Mouse (Mus musculus) intestine, embryonic 15.5 days (tissue): ENCODE measurements around the gene Nub1. TPM values are rescaled to one million over a fixed set of nuclear protein-coding genes. Genes with fewer than 3 reads are reported as not detected.
A peak's percentile ranks its signal among the peaks of the same experiment; 100 is the strongest.

Experiments
- ATAC-seq: fragments of 200-750 bp; cut with Nextera tagmentation; 2 replicates; pipeline ENCODE4 v1.8.0; 2017; ENCODE audit warnings: moderate TSS enrichment, moderate library complexity
- H3K27ac ChIP-seq: fragments of 300-500 bp; sonication (generic); 2 replicates; pipeline ENCODE4 v1.5.1; 2015; ENCODE audit warnings: mild to moderate bottlenecking, inconsistent platforms
- H3K27me3 ChIP-seq: fragments of 300-500 bp; sonication (generic); replicated peaks from 2 replicates; pipeline ENCODE4 v1.6.1; 2015; ENCODE audit warnings: inconsistent platforms
- H3K36me3 ChIP-seq: fragments of 300-500 bp; sonication (generic); 2 replicates; pipeline ENCODE4 v1.6.1; 2015; ENCODE audit warnings: inconsistent platforms
- H3K4me1 ChIP-seq: fragments of 300-500 bp; sonication (generic); replicated peaks from 2 replicates; pipeline ENCODE4 v1.6.1; 2015; ENCODE audit warnings: inconsistent platforms
- H3K4me2 ChIP-seq: fragments of 300-500 bp; sonication (generic); replicated peaks from 2 replicates; pipeline ENCODE4 v1.6.1; 2015; ENCODE audit warnings: mild to moderate bottlenecking, inconsistent platforms
- H3K4me3 ChIP-seq: fragments of 300-500 bp; sonication (generic); replicated peaks from 2 replicates; pipeline ENCODE4 v1.5.1; 2015; ENCODE audit warnings: inconsistent platforms
- H3K9ac ChIP-seq: fragments of 300-500 bp; sonication (generic); 2 replicates; pipeline ENCODE4 v1.6.1; 2015; ENCODE audit warnings: inconsistent platforms
- H3K9me3 ChIP-seq: fragments of 300-500 bp; sonication (generic); 2 replicates; pipeline ENCODE4 v1.6.1; 2016; ENCODE audit warnings: inconsistent platforms
- WGBS: fragments of 180-500 bp; shearing (Covaris S2); methylation state at CpG from one replicate; pipeline ENCODE4 v1.1.7; 2015; 5-methylcytosine and 5-hydroxymethylcytosine counted together
- polyA plus RNA-seq: library from polyadenylated mRNA; unstranded; fragments of >200 nt; fragmentation: Nextera tagmentation; extraction: Ambion mirVana; gene quantifications from 2 replicates; pipeline ENCODE4 v1.2.1, GENCODE M21; 2015

Gene Nub1
- polyA plus RNA-seq, 1 experiment from 2014 or later = 29.0 TPM

DNA sequence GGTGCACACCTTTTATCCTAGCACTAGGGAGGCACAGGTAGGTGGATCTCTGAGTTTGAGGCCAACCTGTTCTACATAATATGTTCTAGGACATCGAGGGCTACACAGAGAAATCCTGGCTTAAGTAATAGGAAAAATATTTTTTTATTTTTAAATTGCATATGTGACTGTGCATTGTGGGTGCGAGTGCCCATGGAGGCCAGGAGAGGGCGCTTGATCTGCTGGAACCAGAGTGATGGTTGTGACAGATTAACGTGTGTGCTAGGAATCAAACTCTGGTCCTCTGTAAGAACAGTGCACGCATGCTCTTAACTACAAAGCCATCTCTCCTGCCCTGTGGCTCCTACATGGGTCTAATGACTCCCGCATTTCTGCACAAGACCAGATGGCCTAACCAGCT lies 26.3 kb downstream of the Nub1 start:
- no peak for ATAC-seq
- H3K36me3 ChIP-seq = peaks cover 41% of the 10 kb centered on the region
- H3K27me3 ChIP-seq = no peaks in the 10 kb centered on the region
- no peak overlapping the region for H3K27ac ChIP-seq
- no peak overlapping the region for H3K4me3 ChIP-seq
- H3K9me3 ChIP-seq = no peaks in the 10 kb centered on the region
- WGBS = 95% methylated on average over 6 of the region's 6 CpGs
- H3K4me1 ChIP-seq = no peaks in the 10 kb centered on the region
- H3K9ac ChIP-seq = no peak overlapping the region
- no peak overlapping the region for H3K4me2 ChIP-seq

DNA sequence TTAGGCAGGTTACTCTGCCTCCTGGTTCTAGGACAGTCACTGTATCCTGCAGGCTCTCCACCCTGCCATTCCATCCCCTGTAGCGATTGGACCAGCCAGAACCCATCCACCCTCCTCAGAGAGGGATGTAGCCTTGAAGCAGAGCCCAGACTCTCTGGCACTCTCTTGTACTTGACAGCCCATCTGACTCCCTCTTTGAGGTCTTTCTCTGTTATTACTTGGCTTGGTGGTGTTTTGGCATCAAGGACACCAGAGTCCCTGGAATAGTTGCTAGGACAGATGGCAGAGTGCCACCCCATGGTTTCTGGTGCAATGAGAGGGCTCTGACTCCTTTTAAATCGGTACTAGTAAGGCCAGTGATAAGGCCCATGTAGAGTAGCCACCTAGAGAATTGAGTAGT lies 27.9 kb downstream of the Nub1 start:
- WGBS = 65% methylated on average over 2 of the region's 2 CpGs
- H3K27ac ChIP-seq = no peak overlapping the region
- peaks cover 28% of the 10 kb centered on the region for H3K36me3 ChIP-seq
- no peak overlapping the region for H3K9ac ChIP-seq
- no peaks in the 10 kb centered on the region for H3K27me3 ChIP-seq
- no peak overlapping the region for H3K4me3 ChIP-seq
- ATAC-seq = no peak
- H3K4me1 ChIP-seq = no peaks in the 10 kb centered on the region
- H3K4me2 ChIP-seq = no peak overlapping the region
- no peaks in the 10 kb centered on the region for H3K9me3 ChIP-seq

DNA sequence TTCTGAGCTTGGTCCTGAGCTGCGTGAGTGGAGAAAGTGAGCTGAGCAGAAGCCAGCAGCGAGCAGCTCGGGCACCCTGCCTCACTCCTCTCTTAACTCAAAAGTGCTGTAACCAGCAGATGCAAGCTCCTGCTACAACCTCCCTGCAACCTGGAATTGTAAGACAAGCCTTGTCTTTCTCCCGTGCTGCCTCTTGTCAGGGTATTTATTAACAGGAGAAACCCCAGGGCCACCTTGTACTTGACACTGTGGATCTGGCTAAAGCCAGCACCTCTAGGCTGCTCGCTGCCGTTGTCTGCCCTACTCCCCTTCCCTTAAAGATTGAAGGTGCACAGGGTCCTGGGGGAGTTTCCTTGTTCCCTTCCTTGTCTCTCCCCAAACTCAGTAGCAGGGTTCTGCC lies 28.7 kb downstream of the Nub1 start:
- ATAC-seq = no peak
- Histone ChIP-seq H3K9me3 (no peaks in the 10 kb centered on the region), H3K9ac (no peak overlapping the region), H3K4me2 (no peak overlapping the region), H3K4me1 (no peaks in the 10 kb centered on the region), H3K27me3 (no peaks in the 10 kb centered on the region), H3K36me3 (peaks cover 21% of the 10 kb centered on the region), H3K4me3 (no peak overlapping the region), H3K27ac (no peak overlapping the region)
- WGBS = 67% methylated on average over 6 of the region's 6 CpGs

DNA sequence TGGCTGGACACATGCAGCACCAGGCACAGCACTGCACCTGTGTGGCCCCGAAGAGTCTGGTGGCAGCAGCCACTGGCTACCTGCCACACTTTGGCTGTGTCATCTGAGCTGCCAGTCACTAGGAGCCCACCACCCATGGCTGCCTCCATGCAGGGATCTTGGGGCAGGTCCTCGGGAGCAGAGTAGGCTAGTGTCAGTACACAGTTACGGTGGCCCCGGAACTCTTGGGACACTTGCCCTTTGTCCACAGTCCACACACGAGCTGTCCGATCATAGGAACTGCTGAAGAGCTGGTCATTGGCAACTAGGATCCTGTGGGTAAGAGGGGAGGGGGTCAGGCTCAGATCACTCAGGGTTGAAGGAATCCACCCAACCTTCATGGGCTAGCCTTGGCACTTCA lies 32.7 kb downstream of the Nub1 start:
- Histone ChIP-seq H3K4me2 (no peak overlapping the region), H3K4me1 (no peaks in the 10 kb centered on the region), H3K36me3 (0 out of 2 replicates have a peak, but pooled peaks cover 3% of the 10 kb centered on the region)

DNA sequence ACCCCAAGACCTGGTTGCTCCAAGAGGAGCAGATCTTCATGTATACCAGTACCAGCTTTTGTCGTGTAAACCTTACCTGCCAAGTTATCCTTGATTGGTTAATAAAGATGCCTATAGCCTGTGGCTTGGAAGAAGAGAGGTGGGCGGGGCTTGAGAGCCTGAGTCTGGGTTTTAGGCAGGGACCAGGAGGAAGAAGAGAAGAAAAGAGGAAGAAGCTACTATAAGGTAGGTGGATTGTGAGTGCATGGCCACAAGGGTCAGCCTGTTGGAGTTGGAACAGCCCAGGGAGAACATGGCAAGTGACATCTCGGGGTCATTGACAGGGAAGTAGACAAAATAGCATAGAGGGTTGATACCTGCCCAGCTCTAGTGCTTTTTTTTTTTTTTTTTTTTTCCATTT lies 34.5 kb downstream of the Nub1 start:
- no peaks in the 10 kb centered on the region for H3K36me3 ChIP-seq
- WGBS = 82% methylated on average over 3 of the region's 3 CpGs

More for the DNA sequence above, 32.7 kb downstream of the Nub1 start:
- peak; percentile 19; the same call in 1 of the 2 replicates for ATAC-seq
- no peak overlapping the region for H3K27ac ChIP-seq
- no peak overlapping the region for H3K4me3 ChIP-seq
- no peaks in the 10 kb centered on the region for H3K27me3 ChIP-seq
- no peak overlapping the region for H3K9ac ChIP-seq
- 94% methylated on average over 6 of the region's 6 CpGs for WGBS
- no peaks in the 10 kb centered on the region for H3K9me3 ChIP-seq

DNA sequence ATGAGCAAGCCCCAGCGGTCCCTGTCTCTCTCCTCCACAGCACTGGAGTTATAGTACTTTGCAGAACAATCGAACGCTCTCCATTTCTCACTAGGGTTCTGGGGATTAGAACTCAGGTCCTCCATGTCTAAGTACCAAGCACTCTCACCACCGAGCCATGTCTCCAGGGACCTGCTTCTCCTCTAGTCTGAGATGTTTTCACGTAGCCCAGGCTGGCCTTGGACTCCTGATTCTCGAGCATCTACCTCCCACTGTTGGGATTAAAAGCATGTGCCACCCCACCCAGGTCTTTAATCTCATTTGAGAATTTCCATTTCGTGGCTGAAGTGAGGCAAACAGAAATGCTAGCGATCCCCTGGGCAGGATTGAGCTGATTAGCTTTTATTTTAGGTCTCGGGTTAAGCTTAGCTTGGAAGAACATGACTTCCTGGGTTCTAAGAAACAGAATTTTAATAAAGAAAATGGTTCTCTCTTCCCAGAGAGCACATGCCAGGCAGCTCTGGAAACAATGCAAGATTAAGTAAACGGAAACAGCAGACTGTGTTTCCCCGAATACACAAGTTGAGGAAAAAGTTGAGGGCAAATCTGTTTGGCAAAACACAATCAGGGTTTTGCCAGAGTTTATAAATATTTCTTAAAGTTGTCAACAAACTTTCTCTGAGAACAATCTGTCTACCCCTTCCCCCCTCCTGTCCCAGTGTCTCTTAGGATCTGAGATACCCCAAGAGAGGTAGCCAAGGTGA lies 38.4 kb downstream of the Nub1 start:
- no peaks in the 10 kb centered on the region for H3K36me3 ChIP-seq
- ATAC-seq = no peak
- no peak overlapping the region for H3K4me3 ChIP-seq
- no peak overlapping the region for H3K4me2 ChIP-seq
- no peaks in the 10 kb centered on the region for H3K27me3 ChIP-seq
- H3K9me3 ChIP-seq = no peaks in the 10 kb centered on the region
- WGBS = 78% methylated on average over 11 of the region's 11 CpGs
- peaks cover 14% of the 10 kb centered on the region; the same call in 1 of the 2 replicates for H3K4me1 ChIP-seq
- 0 out of 2 replicates have a peak overlapping the region, but pooled peaks have one; percentile 58 for H3K27ac ChIP-seq
- H3K9ac ChIP-seq = no peak overlapping the region

More for the DNA sequence above, 34.5 kb downstream of the Nub1 start:
- Histone ChIP-seq H3K9ac (no peak overlapping the region), H3K4me3 (no peak overlapping the region), H3K27ac (no peak overlapping the region), H3K4me2 (no peak overlapping the region), H3K27me3 (no peaks in the 10 kb centered on the region), H3K9me3 (no peaks in the 10 kb centered on the region), H3K4me1 (peaks cover 8% of the 10 kb centered on the region; the same call in 1 of the 2 replicates)
- ATAC-seq = no peak

DNA sequence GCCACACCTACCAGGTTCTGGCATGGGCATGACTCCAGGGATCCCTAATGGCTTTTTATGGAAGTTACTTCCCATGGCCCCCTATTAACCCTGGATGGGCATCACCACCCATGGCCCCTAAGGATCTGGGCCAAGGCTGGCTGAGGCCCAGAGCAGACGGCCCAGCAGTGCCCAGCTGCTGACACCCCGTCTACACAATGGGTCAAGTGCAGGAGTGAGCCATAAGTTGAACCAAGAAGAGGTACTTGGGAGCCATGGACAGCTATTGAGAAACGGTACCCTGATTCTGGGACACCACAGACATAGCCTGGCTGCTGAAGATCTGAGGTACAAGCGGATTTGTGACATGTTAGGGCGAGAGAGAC lies 38.9 kb downstream of the Nub1 start:
- no peaks in the 10 kb centered on the region for H3K36me3 ChIP-seq
- 77% methylated on average over 5 of the region's 5 CpGs for WGBS
- no peak for ATAC-seq
- H3K9me3 ChIP-seq = no peaks in the 10 kb centered on the region
- H3K27ac ChIP-seq = peak overlapping the region; percentile 58
- H3K27me3 ChIP-seq = no peaks in the 10 kb centered on the region
- H3K9ac ChIP-seq = no peak overlapping the region
- H3K4me1 ChIP-seq = peaks cover 14% of the 10 kb centered on the region; the same call in 1 of the 2 replicates
- no peak overlapping the region for H3K4me2 ChIP-seq
- H3K4me3 ChIP-seq = no peak overlapping the region

DNA sequence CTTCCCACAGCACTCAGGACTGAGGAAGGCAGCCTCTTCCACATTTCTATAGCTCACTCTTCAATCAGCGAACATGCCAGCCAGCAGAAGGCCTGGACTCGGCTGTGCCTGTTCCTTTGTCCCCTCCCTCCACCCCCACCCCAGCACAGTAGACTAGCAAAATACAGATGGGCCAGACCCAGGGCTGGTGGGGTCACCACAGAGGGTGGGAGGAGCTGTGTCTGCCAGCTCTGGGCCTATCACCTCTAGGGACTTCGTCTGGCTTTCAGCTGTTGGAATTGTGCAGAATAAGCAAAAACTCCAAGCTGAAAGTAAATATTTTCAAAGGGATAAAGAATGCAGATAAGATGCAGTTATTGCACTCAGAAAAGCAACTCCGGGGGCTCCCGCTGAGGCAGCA lies 39.5 kb downstream of the Nub1 start:
- Histone ChIP-seq H3K36me3 (no peaks in the 10 kb centered on the region), H3K9ac (no peak overlapping the region), H3K27ac (peak overlapping the region; percentile 58), H3K4me2 (no peak overlapping the region), H3K4me3 (no peak overlapping the region), H3K4me1 (peaks cover 14% of the 10 kb centered on the region; the same call in 1 of the 2 replicates), H3K9me3 (no peaks in the 10 kb centered on the region), H3K27me3 (no peaks in the 10 kb centered on the region)
- 22% methylated on average over 5 of the region's 5 CpGs for WGBS
- ATAC-seq = peak; percentile 61; the same call in 1 of the 2 replicates

DNA sequence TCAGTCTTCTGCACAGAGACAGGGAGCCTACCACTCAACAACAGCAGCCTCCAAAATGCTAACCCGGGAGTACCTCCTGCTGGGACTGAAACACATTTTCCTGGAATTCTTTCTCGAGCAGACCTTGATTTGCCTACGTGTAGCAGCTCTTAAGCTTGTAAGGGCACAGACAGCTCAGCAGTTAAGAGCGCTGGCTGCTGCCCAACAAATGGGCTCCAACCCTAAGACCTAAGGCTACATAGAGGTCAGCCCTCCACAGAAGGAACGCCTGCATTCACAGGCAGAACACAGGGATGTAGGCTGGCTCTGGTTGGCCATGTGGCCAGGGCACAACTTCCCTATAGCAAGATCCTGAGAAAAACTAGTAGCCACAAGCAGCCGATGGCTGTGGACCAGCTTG lies 40.6 kb downstream of the Nub1 start:
- Histone ChIP-seq H3K4me2 (no peak overlapping the region), H3K4me1 (peaks cover 24% of the 10 kb centered on the region; the same call in 1 of the 2 replicates), H3K27ac (peak overlapping the region; percentile 58; the same call in 1 of the 2 replicates), H3K9me3 (no peaks in the 10 kb centered on the region), H3K9ac (no peak overlapping the region), H3K36me3 (no peaks in the 10 kb centered on the region), H3K4me3 (no peak overlapping the region), H3K27me3 (no peaks in the 10 kb centered on the region)
- WGBS = 68% methylated on average over 6 of the region's 6 CpGs
- no peak for ATAC-seq

DNA sequence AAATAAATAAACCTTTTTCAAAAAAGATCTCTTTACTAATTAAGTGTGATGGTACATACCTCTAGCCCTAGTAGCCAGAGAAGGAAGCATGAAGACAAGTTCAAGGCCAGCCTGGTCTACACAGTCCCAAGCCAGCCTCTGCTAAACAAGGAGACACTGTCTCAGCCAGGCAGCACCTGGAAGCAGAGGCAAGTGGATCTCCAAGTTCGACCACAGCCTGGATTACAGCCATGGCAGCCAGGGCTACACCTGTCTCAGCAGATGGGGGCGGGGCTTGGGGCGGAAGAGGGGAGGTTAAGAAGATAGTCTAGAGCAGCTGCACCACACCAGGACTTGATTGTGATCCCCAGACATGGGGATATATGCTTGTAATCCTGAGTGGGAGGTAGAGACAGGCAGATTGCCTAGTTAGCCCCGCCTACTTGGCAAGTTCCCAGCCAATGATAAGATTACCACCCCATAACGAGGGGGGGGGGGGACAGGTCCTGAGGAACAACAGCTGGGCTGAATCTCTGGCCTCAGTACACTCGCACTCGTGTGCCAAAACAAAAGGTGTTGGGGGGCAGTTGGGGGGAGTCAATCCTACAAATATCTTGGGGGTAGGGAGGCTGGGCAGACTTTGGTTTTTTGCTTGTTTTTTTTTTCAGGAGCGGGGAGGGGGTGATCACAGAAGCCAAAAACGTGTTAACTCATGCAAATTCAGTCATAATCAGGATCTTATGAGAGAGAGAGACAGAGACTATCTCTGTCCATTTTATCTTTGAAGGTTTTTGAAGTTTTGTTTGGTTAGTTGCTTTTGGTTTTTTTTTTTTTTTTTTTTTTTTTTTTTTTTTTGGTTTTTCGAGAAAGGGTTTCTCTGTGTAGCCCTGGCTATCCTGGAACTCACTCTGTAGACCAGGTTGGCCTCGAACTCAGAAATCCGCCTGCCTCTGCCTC lies 41.8 kb downstream of the Nub1 start:
- Histone ChIP-seq H3K9me3 (no peaks in the 10 kb centered on the region), H3K27me3 (0 out of 2 replicates have a peak, but pooled peaks cover 5% of the 10 kb centered on the region), H3K4me2 (no peak overlapping the region), H3K4me3 (no peak overlapping the region), H3K4me1 (peaks cover 29% of the 10 kb centered on the region; the same call in 1 of the 2 replicates), H3K9ac (no peak overlapping the region), H3K27ac (no peak overlapping the region), H3K36me3 (no peaks in the 10 kb centered on the region)
- peak; percentile 32; the same call in 1 of the 2 replicates for ATAC-seq
- WGBS = 57% methylated on average over 12 of the region's 12 CpGs

DNA sequence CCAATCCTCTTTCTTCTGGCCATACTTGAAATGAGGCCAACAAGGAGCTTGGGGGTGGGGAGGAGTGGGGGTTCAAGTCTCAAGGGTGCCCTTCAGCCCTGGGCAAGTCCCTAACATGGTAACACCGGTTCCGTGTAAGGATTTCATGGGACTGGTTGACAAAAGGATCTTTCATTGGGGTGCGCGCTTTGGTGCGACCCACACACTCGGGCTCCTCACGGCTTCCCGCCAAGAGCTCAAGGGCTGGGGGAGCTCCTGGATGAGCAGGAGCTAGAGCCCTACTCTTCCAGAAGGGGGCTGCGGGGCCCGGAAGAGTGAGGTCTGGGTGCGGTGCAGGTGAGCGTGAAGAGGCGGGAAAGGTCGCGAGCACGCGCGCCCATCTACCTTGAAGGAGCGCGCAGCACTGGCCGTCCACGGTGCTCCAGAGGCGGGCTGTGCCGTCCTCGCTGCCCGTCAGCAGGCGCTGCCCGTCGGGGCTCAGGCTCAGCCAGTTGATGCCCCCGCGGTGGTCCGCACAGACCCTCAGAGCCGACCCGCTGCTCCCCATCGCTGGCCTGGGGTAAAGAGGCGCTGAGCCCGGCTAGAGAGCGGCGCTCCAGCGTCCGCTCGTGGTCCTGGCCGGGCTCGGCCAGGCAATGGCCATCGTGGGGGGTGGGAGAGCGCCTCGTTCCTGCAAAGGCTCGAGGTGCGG lies 44.6 kb downstream of the Nub1 start:
- Histone ChIP-seq H3K27me3 (0 out of 2 replicates have a peak, but pooled peaks cover 5% of the 10 kb centered on the region), H3K4me1 (peaks cover 22% of the 10 kb centered on the region; the same call in 1 of the 2 replicates), H3K36me3 (no peaks in the 10 kb centered on the region), H3K27ac (no peak overlapping the region), H3K4me3 (peak overlapping the region; percentile 57), H3K9me3 (no peaks in the 10 kb centered on the region), H3K9ac (peak overlapping the region; percentile 62), H3K4me2 (peak overlapping the region; percentile 89)
- under 1% methylated on average over 47 of the region's 49 CpGs for WGBS
- ATAC-seq = peak; percentile 26

DNA sequence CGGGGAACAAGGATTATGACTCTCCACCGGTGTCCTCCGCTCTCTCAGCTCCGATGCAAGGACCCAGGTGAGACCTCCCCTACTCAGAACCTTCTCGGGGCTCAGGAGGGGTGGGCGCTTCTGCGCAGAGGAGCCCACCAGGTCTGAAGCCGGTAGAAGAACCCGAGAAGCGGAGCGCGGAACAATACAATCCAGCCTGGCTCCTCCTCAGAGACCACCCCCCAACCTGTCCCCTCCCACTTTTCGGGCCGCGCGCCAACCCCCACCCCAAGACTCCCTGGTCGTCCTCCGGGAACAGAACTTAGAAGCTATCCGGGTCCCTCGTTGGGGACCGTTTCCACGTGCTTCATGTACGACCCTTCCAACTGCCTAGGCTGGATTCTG lies 45.1 kb downstream of the Nub1 start, which contains the start of gene Wdr86:
TSS of gene Wdr86 (minus strand) at position 240 of the 384 bp plus-strand sequence.
- Histone ChIP-seq H3K27me3 (0 out of 2 replicates have a peak, but pooled peaks cover 5% of the 10 kb centered on the region), H3K27ac (no peak within 1 kb of the TSS), H3K36me3 (no peaks in the 10 kb centered on the region), H3K9ac (peak within 1 kb of the TSS; percentile 62), H3K4me3 (peak within 1 kb of the TSS; percentile 57), H3K4me2 (peak within 1 kb of the TSS; percentile 89), H3K9me3 (no peaks in the 10 kb centered on the region), H3K4me1 (peaks cover 20% of the 10 kb centered on the region; the same call in 1 of the 2 replicates)
- peak; percentile 37 for ATAC-seq
- under 1% methylated on average over 23 of the region's 23 CpGs for WGBS
